Mouse (Mus musculus) layer of hippocampus, postnatal 14 days (tissue): ENCODE results near the gene Rpl14. TPM values are rescaled to one million over a fixed set of nuclear protein-coding genes. Genes with fewer than 3 reads are reported as not detected.

Source experiments
- DNase-seq, 2 experiments: peaks; one replicate each; pipeline ENCODE4 v3.0.0; 2021 to 2022; ENCODE audit warnings: low spot score in 2 of 2, mixed read lengths in 1 of 2
- total RNA-seq, 2 experiments: library from RNA; stranded (reverse); gene quantifications; 2 replicates each; pipeline ENCODE4 v1.2.3; 2021

Rpl14 gene
- total RNA-seq, 2 experiments from 2014 or later, result 266 to 268 TPM

DNA sequence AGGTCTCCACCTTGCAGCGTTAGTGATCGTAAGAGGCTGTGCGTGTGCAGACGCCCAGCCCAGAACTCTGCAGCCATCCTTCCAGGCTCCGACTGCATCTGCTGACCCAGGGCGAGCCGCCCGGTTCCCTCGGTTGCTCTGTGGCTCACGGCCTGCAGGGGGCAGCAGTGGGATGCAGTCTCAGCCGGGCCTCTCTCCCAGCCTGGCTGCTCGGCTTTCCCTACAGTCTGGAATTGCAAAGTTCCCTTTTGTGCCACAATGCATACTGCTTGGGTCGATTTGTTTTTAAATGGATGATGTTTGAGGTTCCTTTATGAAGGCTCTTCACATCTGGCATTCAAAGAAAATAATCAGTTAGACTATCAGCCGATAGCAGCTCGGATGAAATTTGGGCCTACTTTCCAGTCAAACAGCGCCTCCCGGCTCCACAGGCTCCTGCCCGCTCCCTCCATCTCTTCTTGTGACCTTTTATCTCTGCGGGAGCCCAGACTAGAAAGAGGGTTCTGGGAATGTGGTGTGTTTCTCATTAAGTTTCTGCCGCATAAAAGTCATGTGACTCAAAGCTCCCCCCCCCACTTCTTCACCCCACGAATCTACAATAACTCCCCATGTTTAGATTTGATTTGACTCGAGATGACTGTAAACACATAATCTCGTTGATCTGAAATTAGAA, 31.7 kb downstream of the Rpl14 start:
- peak; percentile 91 to 92 for DNase-seq

GRCm38 (mm10) chr9:120603512-120603908, 32.3 kb downstream of the Rpl14 start:
- DNase-seq, result no peak

GRCm38 (mm10) chr9:120603956-120604355, 32.7 kb downstream of the Rpl14 start:
- no peak for DNase-seq

DNA sequence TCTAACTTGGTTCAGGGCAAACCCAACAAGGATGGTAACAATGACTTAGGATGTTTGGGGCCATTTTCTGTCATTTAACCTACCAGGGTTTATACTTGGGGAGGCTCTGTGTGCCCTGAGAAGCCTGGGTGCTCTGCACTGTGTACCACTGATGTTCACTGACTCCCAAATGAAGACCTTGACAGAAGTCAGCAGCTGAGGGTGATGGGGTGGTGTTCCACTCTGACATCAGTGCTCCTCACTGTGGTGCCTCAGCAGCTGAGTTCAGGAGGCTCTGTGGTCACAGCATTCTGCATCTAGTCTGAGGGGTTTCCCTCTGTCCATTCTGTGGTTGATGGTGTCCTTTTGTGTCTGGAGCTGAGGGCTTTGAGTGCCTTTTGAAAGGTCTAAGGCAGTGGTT, 39.8 kb downstream of the Rpl14 start:
- no peak for DNase-seq

DNA sequence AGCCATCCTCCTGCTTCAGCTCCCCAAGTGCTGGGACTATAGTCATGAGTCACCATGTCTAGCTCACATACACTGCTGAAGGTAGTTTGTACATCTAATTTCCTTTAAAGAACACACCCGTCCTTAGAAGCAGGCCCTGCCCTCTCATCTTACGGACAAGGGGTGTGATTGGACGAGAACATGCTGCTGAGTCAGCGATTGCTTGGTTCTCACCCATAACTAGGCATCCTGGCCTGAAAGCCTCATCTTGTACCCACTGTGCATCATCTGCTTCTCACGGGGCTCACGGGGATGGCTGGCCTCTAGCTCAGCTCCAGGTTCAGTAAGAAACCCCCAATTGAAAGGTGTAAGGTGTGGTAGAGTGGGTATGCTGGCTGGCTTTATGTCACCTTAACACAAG, 42.8 kb downstream of the Rpl14 start:
- no peak for DNase-seq

- no peak for DNase-seq
These were observed 46.9 kb downstream of the Rpl14 start for GRCm38 (mm10) chr9:120618101-120618500.

DNA sequence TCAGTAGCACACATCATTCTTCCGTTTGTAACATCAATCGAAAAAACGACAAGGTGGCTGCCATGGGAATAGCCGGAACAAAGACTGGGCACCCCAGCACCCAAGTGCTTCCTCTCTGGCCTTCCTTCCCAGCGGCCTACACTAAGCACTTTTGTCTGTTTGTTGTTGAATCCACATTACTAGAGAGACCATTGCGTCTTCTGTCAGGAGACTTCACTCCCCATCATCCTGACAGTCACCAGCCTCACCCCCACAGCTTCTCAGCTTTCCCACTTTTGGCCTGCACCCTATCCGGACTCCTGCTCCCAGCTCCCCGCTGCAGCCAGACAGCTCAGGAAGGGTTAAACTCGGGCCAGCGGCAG, 48.1 kb downstream of the Rpl14 start:
- DNase-seq, result no peak

DNA sequence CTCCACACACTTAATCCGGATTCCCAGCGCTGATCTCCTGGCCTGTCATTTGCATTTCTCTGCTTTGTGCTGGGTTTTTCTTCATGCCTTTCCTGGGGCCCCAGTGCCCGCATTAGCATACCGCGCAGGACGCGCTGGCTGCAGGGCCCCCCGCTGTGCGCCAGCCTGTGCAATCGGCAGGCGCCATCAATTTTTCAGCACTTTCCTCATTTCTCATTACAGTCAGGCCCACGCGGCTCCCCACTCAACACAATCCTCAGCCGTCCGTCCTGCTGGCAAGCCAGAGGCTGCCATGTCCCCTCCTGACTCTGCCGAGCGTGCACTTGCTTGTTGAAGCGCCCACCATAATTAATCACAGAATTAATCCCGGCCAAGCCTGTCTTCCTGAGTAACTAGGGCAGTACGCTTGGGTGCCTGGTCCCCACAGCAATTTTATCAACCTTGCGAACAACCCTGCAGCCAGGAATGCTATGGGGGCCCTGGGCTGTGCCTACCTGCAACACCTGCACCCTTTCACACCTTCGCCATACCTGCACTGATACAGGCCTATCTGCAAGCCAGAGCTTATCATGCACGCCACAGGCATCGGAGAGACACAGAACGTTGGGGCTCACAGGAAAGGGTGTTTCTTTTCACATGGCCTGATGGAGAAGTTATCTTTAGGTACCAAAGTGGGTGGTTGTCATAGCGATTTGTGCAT, 48.6 kb downstream of the Rpl14 start:
- DNase-seq, result peak; percentile 62 to 67

DNA sequence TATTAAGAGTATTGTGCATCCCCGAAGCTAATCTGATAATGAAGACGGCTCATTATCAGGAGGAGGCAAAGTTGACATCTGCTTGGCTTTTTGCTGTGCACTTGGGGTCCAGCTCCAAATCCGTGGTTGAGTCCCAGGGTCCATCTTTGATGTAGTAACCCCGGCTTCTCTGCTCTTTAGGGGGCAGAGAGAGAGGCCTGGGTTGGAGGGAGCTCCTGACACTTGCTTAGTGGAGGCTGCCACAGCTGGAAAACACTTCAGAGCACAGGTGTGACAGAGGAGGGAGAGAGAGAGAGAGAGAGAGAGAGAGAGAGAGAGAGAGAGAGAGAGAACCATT, 49.1 kb downstream of the Rpl14 start:
- DNase-seq, result no peak

Other genes starting within 250 kb of the Rpl14 start
- gene Eif1b, start 79.2 kb upstream of the Rpl14 start, total RNA-seq, result 100 to 1,000 TPM; 197 to 222 TPM
- gene Entpd3, start 31.6 kb upstream of the Rpl14 start, total RNA-seq, result 1 to 10 TPM; 4.7 to 5.1 TPM